Mouse (Mus musculus): ENCODE results near the gene Adamtsl5.

Gene Adamtsl5

GRCm38 (mm10) chr10:80348244-80348781, at the start of gene Adamtsl5:
TSS of gene Adamtsl5 (minus strand) at chr10:80348412.
- in situ Hi-C loops (cut with MboI, MseI) = no loop called here

- in situ Hi-C loops (cut with MboI, MseI) = loop anchor here in 1 of 2 experiments (5.0 kb wide), 1 partner anchor 1205 kb away; the partner anchor contains the start of gene Tle6
Measured at GRCm38 (mm10) chr10:80397524-80398173, 49.4 kb upstream of the Adamtsl5 start.

- in situ Hi-C loops (cut with MboI, MseI) = loop anchor here in 1 of 2 experiments (5.0 kb wide), 1 partner anchor 1205 kb away; the partner anchor contains the start of gene Tle6
Measured at GRCm38 (mm10) chr10:80396822-80397523, 48.8 kb upstream of the Adamtsl5 start.

GRCm38 (mm10) chr10:80395025-80395627, 46.9 kb upstream of the Adamtsl5 start:
- in situ Hi-C loops (cut with MboI, MseI) = loop anchor here in 1 of 2 experiments (5.0 kb wide), 1 partner anchor 1207 kb away; the partner anchor contains the start of gene Tle6

- in situ Hi-C loops (cut with MboI, MseI) = no loop called here
Measured at GRCm38 (mm10) chr10:80392687-80393086, 44.5 kb upstream of the Adamtsl5 start.

GRCm38 (mm10) chr10:80390697-80391096, 42.5 kb upstream of the Adamtsl5 start:
- in situ Hi-C loops (cut with MboI, MseI) = no loop called here

GRCm38 (mm10) chr10:80389185-80389708, 41.0 kb upstream of the Adamtsl5 start:
- in situ Hi-C loops (cut with MboI, MseI) = no loop called here

GRCm38 (mm10) chr10:80388731-80389130, 40.5 kb upstream of the Adamtsl5 start:
- in situ Hi-C loops (cut with MboI, MseI) = no loop called here

GRCm38 (mm10) chr10:80387522-80387959, 39.3 kb upstream of the Adamtsl5 start, which contains the start of gene Mex3d:
TSS of gene Mex3d (minus strand) at chr10:80387659.
- in situ Hi-C loops (cut with MboI, MseI) = no loop called here

GRCm38 (mm10) chr10:80386735-80387471, 38.7 kb upstream of the Adamtsl5 start:
- in situ Hi-C loops (cut with MboI, MseI) = no loop called here

GRCm38 (mm10) chr10:80385811-80386734, 37.9 kb upstream of the Adamtsl5 start:
- in situ Hi-C loops (cut with MboI, MseI) = no loop called here

- in situ Hi-C loops (cut with MboI, MseI) = no loop called here
Measured at GRCm38 (mm10) chr10:80385310-80385709, 37.1 kb upstream of the Adamtsl5 start.

- in situ Hi-C loops (cut with MboI, MseI) = no loop called here
Measured at GRCm38 (mm10) chr10:80384709-80385108, 36.5 kb upstream of the Adamtsl5 start.

- in situ Hi-C loops (cut with MboI, MseI) = no loop called here
Measured at GRCm38 (mm10) chr10:80384115-80384639, 36.0 kb upstream of the Adamtsl5 start.

- in situ Hi-C loops (cut with MboI, MseI) = no loop called here
Measured at GRCm38 (mm10) chr10:80383431-80383830, 35.2 kb upstream of the Adamtsl5 start.

GRCm38 (mm10) chr10:80382641-80383365, 34.6 kb upstream of the Adamtsl5 start:
- in situ Hi-C loops (cut with MboI, MseI) = no loop called here

GRCm38 (mm10) chr10:80377716-80378115, 29.5 kb upstream of the Adamtsl5 start:
- in situ Hi-C loops (cut with MboI, MseI) = loop anchor here in 1 of 2 experiments (5.0 kb wide), 1 partner anchor 40 kb away; no protein-coding TSS in a partner anchor

GRCm38 (mm10) chr10:80376160-80376559, 27.9 kb upstream of the Adamtsl5 start:
- in situ Hi-C loops (cut with MboI, MseI) = loop anchor here in 1 of 2 experiments (5.0 kb wide), 1 partner anchor 39 kb away; no protein-coding TSS in a partner anchor

GRCm38 (mm10) chr10:80374063-80374462, 25.9 kb upstream of the Adamtsl5 start:
- in situ Hi-C loops (cut with MboI, MseI) = loop anchor here in 1 of 2 experiments (5.0 kb wide), 1 partner anchor 37 kb away; no protein-coding TSS in a partner anchor
